Mouse (Mus musculus) v-Abl transformed pro-B cells (cell line): ENCODE measurements around the gene Pknox2.

Source experiments
- in situ Hi-C, 2 experiments: fragments of 400-800 bp; cut with MboI; formaldehyde crosslinking; loops; one replicate each; pipeline ENCODE4 v1.15.1; 2025; ENCODE audit not compliant: unreplicated experiment in 2 of 2

Gene Pknox2

DNA sequence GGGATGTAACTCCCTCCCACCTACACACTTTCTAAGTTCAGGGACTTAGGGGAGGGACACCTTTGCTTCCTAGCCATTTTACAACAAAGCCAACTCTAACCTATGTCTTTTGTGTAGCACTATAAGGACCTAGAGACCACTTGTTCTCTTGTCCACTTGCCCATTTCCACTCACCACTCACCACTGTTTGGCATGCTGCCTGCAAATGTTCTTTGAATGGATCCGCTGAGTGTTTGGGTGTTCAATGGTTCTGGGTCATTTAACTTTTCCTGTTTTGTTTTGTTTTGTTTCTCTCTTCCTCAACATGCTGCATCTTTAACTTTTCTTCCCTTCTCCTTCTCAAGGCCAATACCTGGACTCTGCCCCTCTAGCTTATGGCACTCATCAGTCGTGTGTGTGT, 39.7 kb downstream of the Pknox2 start:
- in situ Hi-C loops = no loop called here

DNA sequence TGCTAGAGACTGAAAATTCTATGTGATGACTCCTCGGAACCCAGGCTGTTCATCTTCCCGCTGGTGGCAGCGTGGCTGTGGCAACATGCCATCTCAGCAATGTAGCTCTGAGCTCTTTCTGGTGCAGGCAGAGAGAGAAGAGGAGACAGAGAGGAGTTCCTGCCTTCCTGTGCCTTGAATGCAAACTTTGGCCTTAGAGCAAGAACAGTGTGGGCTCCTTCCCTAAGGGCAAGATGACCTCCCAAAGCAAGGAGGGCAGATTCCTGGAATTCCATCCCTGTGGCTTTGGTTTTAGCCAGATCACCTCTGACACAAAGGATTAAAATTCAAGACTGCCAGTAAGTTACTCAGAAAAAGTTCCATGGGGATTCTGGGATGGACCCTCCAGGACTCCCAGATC, 40.4 kb downstream of the Pknox2 start:
- in situ Hi-C loops = no loop called here

DNA sequence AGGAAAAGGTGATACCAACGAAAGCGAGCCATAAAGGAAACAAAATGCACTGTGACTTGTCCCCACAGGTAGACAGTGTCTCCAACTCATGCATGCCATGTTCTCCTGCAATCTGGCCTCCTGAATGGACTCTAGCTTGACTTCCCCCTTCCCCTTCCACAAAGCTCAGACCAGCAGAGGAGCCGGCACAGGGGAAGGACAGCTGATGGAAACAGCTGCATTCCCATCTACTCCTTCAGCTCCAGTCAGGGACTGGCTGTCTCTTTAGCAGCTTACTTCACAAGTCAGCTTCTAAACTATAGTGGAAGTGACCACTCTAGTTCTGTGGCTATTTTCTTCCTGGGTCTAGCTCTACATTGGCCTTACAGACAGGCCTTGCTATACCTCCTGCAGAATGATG, 43.0 kb downstream of the Pknox2 start:
- in situ Hi-C loops = no loop called here

DNA sequence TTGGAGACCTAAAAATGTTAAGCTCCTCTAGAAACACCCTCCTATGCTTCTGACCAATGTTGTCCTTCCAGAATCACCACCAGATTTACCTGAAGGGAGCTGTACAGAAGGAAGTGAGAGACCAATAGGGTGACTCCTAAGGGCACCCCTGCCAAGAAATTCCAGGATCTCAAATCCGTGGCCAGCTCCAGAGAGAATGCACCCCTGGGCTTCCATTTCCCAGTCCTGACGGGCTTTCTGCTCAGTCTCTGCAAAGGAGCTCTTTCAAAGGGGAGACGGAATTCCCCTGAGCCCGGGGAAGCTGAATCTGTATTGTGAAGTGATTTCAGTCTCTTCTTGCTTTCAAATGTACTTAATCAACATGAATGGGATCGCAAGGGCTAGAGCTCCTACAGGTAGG, 43.4 kb downstream of the Pknox2 start:
- in situ Hi-C loops = no loop called here

DNA sequence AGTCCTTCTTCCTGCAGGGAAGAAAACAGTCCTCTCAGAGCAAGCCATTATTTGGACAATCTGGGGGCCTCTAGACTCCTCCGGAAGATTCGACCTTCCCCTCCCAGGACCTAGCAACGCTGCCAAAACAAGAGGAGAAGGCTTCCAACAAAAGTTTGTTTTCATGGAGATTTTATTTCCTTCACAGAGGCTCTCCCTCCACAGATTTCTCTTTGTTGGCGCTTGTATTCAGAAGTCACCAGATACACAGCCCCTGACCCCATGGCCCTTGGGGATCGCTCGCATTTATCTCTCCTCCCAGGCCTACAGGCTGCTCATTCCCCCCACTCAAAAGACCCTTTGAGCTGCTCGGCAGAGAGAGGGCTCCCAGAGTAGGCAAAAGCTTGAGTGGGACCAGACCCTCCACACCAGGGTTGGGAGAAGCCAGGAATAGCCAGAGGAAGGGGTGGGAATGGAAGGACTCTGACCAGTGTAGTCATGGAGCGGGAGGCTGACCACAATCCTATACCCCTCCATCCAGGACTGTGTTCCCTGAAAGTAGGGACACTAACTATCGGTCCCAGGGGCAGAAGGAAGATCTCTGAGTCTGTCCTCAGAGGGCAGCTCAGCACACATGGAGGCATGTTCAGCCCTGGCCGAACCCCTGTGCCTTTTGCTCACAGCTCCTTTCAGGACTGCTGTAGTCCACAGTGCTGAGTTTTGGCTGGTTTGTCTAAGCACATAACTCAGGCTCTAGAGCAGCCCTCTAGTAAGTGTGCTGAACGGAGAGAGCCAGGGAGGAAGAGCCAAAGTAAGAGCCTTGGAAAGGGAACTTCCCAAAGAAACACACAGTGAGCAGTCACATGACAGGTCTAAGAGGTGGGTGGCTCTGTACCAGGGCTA, 45.9 kb downstream of the Pknox2 start:
- in situ Hi-C loops = no loop called here

DNA sequence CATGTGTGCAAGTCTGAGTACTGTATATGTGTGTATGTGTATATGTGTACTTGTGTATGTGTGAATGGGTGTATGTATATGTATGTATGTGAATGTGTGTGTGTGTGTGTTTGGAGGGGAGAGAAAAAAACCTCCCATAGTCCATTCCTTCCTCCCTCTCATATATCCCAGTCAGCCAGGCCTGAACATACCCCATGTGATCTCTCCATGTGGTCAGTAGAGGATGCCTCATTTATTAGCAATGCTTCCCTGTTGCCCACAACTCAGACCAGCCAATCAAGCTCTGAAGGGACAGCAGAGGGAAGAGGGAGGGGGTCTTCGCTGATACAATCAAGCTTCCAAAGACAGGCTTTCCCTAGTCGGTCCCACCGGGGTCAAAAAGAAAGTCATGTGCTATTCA, 47.6 kb downstream of the Pknox2 start:
- in situ Hi-C loops = no loop called here

DNA sequence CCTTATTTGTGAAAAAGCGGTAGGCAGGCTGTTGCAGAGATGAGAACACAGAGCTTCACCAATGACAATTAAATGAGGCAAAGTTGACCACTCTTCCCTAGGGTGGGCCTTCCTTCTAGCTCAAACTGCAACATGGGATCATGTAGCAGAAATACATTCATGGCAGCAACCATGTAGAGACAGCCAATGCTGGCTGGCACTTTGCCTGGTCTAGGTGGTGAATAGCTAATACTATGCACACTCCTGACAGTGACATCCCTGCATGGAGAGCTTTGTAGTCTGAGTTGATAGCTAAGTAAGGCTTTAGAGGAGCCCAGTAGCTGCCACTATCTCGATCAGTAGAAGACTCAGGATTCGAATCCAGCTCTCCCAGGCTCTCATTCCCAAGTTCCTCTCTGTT, 48.6 kb downstream of the Pknox2 start:
- in situ Hi-C loops = no loop called here

DNA sequence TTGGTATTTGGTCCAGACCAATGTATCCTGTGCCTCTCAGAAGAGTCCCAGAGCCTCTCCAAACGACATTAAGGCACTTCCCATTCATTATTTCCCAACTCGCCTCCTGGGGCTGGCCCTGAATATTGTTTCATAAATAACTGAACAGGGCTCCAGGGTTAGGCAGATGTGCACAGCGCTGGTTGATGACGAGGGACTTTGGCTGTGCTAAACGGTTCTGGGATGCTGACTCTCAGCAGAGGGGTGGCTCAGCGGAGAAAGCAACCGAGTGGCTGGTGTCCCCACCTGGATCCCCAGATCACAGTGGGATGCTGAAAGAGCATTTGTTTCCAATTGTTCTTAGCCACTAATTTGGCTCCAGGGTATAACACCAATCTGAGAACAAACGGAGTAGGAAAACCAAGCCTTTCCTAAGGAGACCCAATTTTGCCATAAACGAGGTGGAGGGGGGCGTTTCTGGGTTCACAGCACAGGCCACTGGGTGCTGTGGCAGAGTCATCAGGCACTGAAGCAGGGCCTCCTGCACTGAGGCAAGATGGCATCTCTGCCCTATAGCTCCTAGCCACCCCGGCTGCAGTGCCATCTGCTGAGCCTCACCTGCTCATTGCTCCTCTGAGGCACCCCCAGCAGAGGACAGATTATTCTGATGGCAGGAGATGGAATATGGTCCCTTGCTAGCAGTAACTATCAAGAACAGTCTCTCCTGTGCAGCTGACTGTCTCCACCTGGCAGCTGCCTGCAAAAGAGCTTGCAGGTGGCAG, 52.8 kb downstream of the Pknox2 start:
- in situ Hi-C loops = no loop called here

DNA sequence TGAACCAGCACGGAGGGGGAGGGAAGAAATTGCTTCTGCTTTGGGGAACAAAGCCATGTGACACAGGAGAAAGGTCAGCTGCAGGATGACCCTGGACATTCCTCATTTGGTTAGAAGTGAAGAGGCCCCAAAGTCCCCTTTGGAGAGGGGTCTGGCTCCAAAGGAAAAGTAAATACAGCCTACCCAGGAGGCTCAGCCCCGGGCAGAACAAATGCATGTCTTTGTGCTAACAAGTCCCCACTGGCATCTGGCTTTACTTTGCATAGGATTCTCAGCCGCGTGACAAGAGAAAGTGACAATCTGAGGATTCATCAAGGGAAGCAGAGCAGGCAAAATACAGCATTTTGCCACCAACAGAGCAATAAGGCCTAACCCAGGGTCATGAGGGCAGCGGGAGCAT, 54.1 kb downstream of the Pknox2 start:
- in situ Hi-C loops = no loop called here

DNA sequence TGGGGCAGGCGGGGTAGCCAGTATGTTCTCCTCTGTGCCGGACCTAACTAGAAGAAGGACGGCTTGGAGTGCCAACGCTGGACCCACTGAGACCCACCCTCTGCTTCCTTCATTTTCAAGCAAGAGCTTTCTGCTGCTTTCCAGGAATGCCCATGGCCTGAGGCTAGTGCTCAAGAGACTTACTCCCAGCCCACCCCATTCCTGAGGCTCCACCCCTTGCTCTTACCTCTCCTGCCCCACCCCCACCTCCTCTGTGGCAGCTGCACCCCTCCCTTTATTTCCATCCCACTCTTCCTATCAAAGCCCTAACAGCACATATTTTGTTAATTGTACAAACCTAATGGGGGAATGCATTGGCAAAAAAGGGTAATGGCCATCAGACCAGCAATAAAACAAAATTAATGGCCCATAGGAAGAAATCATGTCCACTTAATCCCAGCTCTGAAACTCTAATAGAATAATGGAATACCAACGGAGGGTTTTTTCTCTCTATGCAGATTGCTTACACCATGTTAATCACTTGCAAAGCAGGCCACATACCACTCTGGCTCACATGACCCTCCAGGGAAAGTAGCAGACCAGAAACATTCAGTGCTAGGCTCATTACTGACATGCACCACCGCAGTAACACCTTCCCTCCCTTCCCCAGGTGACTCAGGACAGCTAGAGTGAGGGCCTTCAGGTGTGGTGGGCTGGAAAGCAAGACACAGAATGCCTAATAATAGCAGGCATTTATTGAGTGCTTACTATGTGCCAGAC, 57.1 kb downstream of the Pknox2 start:
- in situ Hi-C loops = no loop called here

DNA sequence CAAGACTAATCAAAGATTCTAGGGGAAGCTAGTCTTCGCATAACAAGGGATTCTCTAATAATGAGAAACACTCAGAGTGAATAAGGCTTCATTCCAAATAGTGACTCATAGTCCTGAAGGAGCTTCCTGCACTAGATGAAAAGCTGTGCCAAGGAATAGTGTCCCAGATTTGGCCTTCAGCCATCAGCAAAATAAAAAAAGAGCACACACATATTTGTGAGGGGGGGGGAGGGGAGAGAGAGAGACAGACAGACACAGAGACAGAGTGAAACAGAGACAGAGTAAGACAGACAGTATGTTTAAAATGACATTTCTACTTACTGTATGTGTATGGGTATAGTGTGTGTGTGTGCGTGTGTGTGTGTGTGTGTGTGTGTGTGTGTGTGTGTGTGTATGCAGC, 61.8 kb downstream of the Pknox2 start:
- in situ Hi-C loops = no loop called here

DNA sequence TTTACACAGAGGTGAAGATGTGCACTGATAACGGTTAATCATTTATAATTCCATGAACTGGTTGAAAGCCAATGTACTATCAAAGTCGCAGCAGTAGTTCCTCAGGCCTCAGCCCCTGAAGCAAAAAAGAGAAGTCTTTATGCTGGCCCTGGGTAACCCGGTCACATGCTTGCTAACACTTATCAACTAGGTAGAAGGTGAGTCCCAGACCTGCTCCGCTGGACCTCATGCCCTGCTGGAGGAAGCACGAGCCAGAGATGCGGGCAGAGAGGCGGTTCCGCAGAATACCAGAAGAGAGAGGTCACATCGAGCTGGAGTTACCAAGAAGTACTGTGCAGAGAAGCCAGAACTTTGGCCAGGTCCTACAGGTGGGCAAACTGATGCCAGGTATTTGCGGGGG, 65.0 kb downstream of the Pknox2 start:
- in situ Hi-C loops = no loop called here

DNA sequence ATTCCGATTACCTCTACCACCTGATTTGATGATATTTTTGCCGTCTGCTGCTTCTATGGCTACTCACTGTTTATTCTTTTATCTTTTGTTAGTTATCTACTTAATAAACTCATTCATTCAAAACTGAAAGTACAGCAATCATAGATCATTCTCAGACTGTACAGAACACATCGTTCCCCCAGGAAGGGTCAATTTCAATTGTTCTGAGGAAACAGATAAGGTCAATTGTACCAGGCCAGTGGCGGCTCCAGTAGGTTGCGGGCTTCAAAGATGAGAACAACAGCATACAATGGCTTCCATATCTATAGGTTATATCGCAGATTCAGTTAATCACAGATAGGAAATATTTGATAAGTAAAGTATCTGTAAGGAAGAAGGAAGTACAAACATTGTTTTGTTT, 66.9 kb downstream of the Pknox2 start:
- in situ Hi-C loops = no loop called here

DNA sequence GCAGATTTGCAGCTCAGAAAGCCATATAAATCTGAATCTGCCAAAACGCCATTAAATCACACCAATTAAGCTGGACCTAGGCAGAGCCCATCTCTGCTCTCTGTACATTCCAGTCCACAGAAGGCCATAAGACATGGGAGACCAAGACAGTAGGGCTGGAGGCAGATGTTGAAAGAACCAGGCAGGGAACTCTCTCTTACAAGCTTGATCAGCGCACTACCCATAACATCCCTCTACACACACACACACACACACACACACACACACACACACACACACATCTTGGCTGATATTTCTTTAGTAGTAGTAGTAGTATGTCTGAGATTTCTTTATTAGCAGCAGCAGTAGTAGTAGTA, 70.2 kb downstream of the Pknox2 start:
- in situ Hi-C loops = no loop called here

DNA sequence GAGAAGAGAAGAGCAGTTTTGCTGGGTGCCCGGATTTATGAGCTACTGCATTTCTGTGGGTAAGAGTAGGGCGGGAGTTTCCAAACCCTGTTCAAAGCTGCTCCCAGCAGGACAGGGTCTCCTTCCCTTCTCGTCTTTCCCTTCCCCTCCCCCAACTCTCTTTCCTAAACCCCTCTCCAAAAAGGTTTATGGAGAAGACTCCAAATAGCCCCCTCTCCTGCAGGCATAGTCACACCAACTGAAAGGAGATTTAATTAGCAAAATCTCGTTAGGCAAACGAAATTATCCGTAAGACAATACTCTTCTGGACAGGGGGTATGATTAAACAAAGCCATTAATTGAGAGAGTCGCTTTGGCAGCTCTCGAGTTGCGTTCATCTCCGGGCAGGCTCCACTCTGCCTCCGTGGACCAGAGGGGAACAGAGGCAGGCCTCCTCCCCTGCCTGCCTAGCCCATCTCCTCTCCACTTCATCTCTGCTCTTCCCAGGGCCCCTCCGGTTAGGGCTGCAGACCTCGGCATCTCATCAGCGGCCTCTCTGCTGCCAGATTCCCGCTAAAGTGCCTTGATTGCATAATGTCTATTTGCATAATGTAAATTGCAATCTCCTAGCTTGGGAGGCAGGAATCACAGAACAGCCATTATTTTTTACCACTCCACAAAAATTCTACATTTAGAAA, 70.7 kb downstream of the Pknox2 start:
- in situ Hi-C loops = no loop called here

DNA sequence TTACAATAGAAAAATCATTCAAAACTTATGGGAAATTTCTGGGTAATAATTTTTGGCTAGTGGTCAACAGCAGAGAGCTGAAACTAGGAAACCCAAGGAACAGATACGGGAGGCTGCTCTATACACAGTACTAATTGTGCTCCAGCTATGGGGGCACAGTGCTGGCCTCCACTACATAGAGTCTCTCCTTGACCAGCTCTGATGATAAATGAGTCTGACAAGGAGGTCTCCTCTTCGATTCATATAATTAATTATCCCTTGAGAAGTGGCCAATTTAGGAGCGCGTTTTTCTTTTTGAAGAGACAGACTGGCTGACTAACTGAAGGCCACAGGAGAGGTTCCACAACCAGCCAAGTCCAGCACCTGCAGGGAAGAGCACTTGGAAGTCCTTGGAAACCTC, 71.3 kb downstream of the Pknox2 start:
- in situ Hi-C loops = no loop called here

DNA sequence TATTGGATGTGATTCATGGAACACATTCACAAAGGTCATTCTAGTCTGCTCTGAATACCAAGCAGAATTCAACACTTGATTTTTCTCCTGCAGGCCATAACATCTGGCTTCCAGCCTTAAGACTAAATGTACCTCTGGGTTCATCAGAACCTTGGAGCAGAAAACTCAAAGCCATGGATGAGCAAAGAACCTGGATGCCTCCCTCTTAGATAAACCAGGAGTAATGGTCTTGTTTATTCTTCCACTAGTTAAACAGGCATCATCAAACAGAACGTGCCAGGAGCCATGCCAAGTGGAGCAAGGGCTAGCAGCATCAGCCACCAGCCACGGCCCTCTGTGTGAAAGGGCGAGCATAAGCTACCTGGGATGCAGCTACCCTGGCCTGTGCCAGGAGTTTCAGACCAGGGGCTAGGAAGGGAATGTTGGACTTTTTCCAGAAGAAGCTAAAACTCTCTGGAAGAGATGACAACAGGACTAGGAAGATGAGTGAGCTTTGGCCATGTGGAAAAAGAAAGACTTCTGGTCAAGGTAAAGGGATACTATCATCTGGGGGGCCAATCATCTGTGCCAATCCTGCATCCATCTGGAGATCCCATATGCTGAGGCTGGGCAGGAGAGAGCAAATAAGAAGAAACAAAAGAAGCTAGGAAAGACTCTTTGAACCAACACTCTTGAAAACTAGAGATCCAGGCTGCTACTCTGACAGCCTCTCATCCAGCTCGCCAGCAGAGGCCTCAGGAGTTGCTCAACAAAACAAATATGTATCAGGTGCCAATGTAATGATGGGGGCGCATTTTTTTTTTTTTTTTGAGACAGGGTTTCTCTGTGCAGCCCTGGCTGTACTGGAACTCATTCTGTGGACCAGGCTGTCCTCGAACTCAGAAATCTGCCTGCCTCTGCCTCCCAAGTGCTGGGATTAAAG, 77.6 kb downstream of the Pknox2 start:
- in situ Hi-C loops = no loop called here

DNA sequence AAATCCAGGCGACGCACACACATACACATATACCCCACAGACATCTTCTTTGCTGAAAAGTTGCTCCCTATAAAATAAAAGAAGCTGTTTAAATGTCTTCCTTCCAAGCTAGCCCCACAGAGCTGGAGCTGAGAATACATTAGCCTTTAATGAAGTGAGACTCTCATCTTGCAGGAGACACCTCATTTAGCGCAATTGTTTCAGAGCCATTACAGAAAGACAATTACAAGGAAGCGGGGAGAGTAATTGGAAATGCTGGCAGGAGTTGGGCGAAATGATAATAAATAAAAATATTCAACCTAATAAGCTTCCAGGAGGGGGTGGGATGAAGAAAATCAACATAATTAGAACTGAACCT, 79.8 kb downstream of the Pknox2 start:
- in situ Hi-C loops = no loop called here

DNA sequence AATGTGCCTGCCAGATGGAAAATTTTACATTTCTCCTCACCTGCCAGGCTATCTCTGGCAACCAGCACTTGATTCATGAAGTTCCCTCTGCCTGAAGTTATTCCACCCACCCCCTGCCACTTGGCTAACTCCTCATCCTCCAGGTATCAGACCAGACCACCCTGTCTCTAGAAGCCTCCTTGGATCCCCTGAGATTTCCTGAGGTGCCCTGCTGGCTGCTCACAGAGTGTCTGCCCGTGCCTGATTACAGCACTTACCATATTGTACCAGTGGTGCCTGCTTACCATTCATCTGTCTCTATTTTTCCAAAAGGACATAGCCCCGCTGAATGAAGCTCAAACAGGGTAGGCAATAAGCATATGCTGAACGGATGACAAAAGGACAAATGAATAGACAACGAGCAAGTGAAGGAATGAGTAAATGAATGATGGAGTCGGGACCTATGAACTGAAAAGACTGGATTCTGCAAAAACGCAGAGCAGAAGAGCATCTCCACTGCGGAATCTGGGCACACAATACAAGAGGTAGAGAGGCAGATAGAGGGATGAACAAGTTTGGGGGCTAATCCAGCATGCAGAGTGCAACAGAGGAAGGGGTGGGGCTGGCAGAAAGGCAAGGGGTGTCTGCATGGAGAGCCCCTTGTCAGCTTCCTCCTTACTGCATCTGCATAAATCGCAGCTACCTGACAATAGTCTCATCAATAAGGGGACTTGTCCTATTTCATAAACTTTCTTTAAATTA, 80.3 kb downstream of the Pknox2 start:
- in situ Hi-C loops = no loop called here
